Mouse (Mus musculus): Measurements from ENCODE around the gene Cyp46a1.

Cyp46a1 gene

GRCm38 (mm10) chr12:108368921-108369320, 34.7 kb downstream of the Cyp46a1 start:
- no peak for TF ChIP-seq GATA4 (IDR thresholded peaks at IDR 0.05; ENCODE audit: insufficient replicate concordance, low read length)

- TF ChIP-seq GATA4 (IDR thresholded peaks at IDR 0.05; ENCODE audit: insufficient replicate concordance, low read length), result peak; percentile 18; the same call in 1 of the 2 replicates
These were observed 36.6 kb downstream of the Cyp46a1 start, which contains the start of gene Eml1 for GRCm38 (mm10) chr12:108370596-108371428. Eml1 (plus strand) TSS chr12:108370957.

- TF ChIP-seq GATA4 (IDR thresholded peaks at IDR 0.05; ENCODE audit: insufficient replicate concordance, low read length), result no peak
These were observed 37.2 kb downstream of the Cyp46a1 start for GRCm38 (mm10) chr12:108371429-108371765.

GRCm38 (mm10) chr12:108372241-108372640, 38.1 kb downstream of the Cyp46a1 start:
- no peak for TF ChIP-seq GATA4 (IDR thresholded peaks at IDR 0.05; ENCODE audit: insufficient replicate concordance, low read length)

- TF ChIP-seq GATA4 (IDR thresholded peaks at IDR 0.05; ENCODE audit: insufficient replicate concordance, low read length), result no peak
These were observed 39.4 kb downstream of the Cyp46a1 start for GRCm38 (mm10) chr12:108373611-108374010.

- TF ChIP-seq GATA4 (IDR thresholded peaks at IDR 0.05; ENCODE audit: insufficient replicate concordance, low read length), result no peak
These were observed 40.5 kb downstream of the Cyp46a1 start for GRCm38 (mm10) chr12:108374689-108375088.

GRCm38 (mm10) chr12:108378379-108379133, 44.4 kb downstream of the Cyp46a1 start:
- no peak for TF ChIP-seq GATA4 (IDR thresholded peaks at IDR 0.05; ENCODE audit: insufficient replicate concordance, low read length)

GRCm38 (mm10) chr12:108386476-108387232, 52.5 kb downstream of the Cyp46a1 start:
- TF ChIP-seq GATA4 (IDR thresholded peaks at IDR 0.05; ENCODE audit: insufficient replicate concordance, low read length), result no peak

GRCm38 (mm10) chr12:108389718-108390117, 55.5 kb downstream of the Cyp46a1 start:
- no peak for TF ChIP-seq GATA4 (IDR thresholded peaks at IDR 0.05; ENCODE audit: insufficient replicate concordance, low read length)

GRCm38 (mm10) chr12:108392254-108393044, 58.3 kb downstream of the Cyp46a1 start:
- TF ChIP-seq GATA4 (IDR thresholded peaks at IDR 0.05; ENCODE audit: insufficient replicate concordance, low read length), result no peak

- TF ChIP-seq GATA4 (IDR thresholded peaks at IDR 0.05; ENCODE audit: insufficient replicate concordance, low read length), result no peak
These were observed 58.9 kb downstream of the Cyp46a1 start for GRCm38 (mm10) chr12:108393082-108393481.

GRCm38 (mm10) chr12:108393637-108394036, 59.5 kb downstream of the Cyp46a1 start:
- peak; percentile 86; the same call in 1 of the 2 replicates for TF ChIP-seq GATA4 (IDR thresholded peaks at IDR 0.05; ENCODE audit: insufficient replicate concordance, low read length)

GRCm38 (mm10) chr12:108394534-108395284, 60.5 kb downstream of the Cyp46a1 start:
- no peak for TF ChIP-seq GATA4 (IDR thresholded peaks at IDR 0.05; ENCODE audit: insufficient replicate concordance, low read length)

GRCm38 (mm10) chr12:108395285-108395660, 61.1 kb downstream of the Cyp46a1 start:
- TF ChIP-seq GATA4 (IDR thresholded peaks at IDR 0.05; ENCODE audit: insufficient replicate concordance, low read length), result no peak
